Mouse (Mus musculus) thymus, postnatal 36 days (tissue): ENCODE results near the gene Efemp2.

Experiments used
- DNase-seq, 2 experiments: peaks; one replicate each; pipeline ENCODE4 v3.0.0; 2022; ENCODE audit warnings: mixed read lengths in 2 of 2

Efemp2 gene

GRCm38 (mm10) chr19:5480016-5480415 is 6.3 kb downstream of the Efemp2 start:
- no peak for DNase-seq

DNA sequence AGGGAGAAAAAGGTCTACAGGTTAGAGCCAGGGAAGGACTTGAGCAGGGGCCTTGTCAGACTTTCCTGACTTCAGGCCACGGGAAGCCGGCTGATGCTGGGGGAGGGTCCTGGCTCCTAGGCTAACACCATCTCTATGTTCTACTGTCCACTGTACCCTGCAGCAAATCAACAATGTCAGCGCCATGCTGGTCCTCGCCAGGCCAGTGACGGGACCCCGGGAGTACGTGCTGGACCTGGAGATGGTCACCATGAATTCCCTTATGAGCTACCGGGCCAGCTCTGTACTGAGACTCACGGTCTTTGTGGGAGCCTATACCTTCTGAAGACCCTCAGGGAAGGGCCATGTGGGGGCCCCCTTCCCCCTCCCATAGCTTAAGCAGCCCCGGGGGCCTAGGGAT is 7.6 kb downstream of the Efemp2 start:
- DNase-seq = no peak

DNA sequence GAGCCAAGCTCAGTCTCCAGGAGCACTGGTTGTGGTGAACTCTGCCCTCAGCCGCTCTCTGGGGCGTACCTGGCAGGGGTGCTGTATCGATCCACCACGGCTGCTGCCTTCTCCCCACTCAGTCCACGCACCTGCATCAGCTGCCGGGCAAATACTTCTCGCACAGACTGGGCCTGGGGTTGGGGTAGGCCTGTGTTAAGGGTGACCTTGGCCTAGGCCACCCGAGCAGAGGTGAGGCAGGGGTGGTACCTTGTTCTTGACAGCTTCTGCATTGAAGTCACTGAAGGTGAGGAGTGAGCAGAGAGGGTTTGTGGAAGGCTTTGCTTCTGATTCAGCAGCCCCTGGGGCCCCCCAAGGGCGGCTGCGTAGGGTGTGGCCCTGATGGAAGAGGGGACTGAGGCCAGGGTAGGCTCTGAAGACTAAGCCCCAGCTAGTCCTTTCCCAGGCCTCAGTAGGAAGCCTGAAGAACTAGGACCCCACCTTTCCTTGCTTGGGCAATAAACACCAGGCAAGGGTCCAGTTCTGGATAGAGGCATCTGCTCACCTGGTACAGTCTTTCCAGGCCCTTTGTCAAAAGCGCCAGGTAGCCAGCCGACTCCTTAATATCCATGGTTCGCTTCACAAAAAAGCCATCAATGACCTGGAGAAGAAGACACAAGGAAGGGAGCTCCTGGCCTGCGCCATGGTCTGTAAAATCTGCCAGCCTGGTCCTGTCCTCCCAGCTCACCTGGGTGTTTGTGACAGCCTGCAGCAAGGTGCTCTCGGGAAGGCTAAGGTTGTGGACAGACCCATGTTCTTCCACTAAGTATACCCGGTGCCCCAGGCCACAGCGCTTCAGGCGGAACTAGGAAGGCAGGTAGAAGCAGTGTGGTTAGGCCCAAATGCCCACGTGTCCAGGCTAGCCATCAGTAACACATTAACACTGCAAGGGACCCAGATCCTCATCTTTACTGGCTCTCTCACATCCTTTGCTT is 9.9 kb downstream of the Efemp2 start:
- no peak for DNase-seq

DNA sequence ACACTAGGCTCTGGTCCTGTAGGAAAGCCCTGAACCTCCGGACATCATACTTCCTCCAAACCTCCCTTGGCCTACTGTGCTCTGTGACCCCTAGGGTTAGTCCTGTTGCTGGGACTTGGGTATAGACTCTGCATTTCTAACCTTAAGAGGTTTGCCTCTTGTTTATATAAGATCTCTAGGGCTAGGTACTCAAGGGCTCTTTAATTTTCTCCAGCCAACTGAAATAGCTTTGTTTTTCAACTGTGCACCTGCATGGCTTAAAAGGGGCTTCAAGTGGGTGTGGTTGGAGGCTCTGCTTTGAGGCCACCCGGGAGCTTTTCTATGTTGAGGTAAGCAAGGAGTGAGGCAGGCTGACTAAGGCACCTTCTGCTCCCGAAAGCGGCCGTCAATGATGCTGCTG is 10.7 kb downstream of the Efemp2 start:
- no peak for DNase-seq

DNA sequence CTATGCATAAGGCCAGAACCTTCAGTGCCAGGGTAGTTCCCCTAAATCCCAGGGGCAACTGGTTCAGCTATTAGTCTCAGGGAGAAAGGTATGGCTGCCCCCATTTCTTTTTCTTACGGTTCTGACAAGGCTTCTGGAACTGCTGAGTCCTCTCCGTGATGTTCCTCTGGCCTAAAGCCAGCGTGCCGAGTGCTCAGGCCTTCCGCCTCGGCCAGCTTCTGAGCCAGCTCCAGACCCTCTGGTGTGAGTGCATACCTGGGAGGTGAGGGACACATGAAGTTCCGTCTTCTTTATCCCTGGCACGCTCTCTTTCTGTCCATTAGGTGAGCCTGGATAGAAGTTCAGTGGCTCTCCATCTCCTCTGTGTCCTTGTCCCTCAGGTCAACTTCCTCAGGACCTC is 11.6 kb downstream of the Efemp2 start:
- DNase-seq = no peak

GRCm38 (mm10) chr19:5485821-5486220 is 12.1 kb downstream of the Efemp2 start:
- DNase-seq = no peak

- no peak for DNase-seq
Observed at GRCm38 (mm10) chr19:5486286-5486685, 12.5 kb downstream of the Efemp2 start.

GRCm38 (mm10) chr19:5486771-5487170 is 13.0 kb downstream of the Efemp2 start:
- DNase-seq = no peak

DNA sequence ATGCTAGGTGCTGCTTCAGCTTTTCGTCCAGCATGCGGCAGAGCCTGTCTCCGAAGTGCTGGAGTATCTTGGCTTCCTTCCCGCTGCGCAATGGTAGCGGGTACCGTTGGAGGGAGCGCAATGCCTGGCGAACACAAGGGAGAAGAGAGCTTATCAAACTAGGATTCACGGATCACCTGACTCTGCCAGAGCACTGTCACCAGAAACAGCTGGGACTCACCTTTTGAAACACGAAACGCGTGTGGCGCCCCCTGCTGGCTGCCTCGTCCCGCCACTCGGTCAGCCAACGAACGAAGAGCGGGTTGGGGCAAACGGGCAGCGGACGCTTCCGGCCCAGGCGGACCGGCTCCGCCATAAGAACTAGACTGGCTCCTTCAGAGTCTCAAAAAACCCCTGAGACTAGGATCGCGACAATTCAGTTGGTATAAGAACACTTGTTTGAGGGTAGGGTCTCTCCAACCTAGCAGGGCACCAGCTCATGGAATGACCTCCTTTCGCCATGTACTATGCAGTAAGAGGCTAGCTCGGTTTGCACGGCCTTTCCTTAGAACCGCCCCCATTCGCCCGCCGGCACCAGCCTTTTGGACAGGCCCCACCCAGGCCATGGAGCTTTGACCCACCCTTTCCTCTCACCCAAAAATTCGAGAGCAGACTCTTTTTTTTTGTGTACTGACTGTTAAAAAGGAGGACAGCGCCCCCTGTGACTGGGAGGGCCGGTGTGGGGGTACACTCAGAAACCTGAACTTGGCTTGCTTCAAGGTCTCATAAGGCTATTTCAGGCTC is 14.2 kb downstream of the Efemp2 start, which contains the start of gene Mus81:
Gene Mus81 (minus strand): TSS at position 635 of the 783 bp plus-strand sequence.
- DNase-seq = peak; percentile 94 to 96

DNA sequence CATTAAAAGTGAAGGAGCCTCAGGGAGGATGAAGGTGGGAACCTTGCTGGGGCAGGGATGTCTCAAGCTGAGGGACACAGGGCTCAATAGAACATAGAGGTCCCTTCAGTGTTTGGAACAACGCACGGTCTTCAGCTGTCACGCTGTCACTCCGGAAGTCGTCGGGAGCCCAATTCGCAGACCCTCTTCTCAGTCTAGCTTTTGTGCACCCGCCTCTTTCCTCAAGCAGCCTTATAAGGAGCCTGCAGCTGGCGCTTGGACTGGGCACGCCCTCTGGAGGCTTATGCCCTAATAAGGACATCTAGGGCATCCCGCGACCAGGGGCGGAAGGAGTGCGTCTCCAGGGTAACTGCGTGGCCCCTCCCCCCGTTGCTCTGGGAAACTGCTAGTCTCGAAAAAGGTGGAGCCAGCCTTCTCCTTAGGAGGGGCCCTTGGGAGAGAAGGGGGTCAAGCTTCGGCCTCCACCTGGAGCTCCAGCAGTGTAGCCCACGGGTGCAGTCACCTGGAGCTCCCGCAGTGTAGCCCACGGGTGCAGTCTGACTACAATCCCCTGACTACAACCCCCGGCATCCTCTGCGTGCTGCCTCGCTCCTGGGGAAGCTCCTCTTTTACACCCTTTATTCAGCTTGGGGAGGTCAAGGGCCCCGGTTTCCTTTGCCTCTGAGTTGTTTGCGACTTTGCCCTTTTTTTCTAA is 15.3 kb downstream of the Efemp2 start:
- peak; percentile 98 to 99 for DNase-seq

DNA sequence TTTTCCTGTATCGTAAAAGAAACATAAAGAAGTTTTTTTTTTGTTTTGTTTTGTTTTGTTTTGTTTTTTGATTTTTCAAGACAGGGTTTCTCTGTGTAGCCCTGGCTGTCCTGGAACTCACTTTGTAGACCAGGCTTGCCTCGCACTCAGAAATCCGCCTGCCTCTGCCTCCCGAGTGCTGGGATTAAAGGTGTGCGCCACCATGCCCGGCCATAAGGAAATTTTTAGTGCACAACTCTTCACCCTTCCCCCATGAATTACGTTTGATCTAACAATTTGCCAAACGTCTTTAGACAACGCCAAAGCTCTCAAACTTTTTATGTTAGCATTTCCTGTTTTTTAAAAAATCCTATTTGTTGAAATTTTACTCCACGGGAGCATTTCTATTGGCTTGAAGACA is 16.0 kb downstream of the Efemp2 start:
- peak in 1 of 2 experiments; percentile 8 for DNase-seq

- peak; percentile 95 to 98 for DNase-seq
Observed at GRCm38 (mm10) chr19:5490313-5490897, 16.7 kb downstream of the Efemp2 start, which contains the start of gene Cfl1. Gene Cfl1 (plus strand): TSS chr19:5490455.

DNA sequence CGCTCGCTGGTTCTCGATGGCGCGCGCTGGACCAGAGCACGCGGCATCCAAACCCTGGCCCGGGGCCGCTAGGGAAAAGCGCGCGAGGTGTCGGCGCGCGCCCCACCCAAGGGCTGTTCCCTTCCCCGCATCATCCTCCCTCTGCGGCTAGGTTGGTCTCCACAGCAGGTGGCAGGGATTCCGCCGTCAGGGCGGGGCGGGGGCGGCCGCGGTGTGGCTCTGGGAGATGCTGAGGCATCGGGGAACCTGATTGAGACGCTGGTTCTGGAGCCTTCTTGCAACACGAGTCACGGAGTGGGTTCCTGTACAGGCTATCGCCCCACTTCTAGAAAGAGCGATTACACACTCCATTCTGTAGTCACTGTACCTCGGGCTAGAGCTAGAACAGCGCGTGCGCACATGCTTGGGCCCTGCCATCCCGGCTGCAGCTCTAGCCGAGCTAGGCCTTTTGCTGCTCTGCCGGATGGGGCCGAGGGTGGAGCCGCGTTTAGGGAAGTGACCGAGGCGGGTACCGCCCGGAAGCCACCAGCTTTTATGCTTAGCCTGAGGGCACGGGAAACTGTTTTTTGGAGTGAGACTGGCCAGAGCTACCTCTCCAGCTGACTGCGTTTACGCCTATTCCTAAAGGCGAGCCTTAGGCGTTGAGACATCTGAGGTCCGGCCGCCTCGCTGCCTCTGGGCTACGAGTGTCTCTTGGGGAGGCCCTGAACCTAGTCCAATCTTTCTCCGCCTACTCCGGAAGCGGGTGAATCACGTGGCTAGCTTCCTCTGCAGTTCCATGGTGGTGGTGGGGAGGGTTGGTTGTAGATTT is 17.3 kb downstream of the Efemp2 start:
- DNase-seq = peak; percentile 85 to 88

DNA sequence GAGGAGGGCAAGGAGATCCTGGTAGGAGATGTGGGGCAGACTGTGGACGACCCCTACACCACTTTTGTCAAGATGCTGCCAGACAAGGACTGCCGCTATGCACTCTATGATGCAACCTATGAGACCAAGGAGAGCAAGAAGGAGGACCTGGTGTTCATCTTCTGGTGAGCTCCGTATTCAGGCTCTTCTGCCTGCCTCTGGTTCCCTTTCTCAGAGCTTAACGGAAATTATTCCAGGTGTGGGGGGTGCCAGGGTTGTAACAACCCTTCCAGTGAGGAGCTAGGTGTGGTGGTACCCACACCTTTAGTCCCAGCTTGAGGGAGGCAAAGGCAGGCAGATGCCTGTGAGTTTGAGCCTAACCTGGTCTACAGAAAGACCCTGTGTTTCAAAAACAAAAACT is 18.9 kb downstream of the Efemp2 start:
- no peak for DNase-seq

- DNase-seq = peak; percentile 3 to 38
Observed at GRCm38 (mm10) chr19:5493301-5493721, 19.6 kb downstream of the Efemp2 start.

DNA sequence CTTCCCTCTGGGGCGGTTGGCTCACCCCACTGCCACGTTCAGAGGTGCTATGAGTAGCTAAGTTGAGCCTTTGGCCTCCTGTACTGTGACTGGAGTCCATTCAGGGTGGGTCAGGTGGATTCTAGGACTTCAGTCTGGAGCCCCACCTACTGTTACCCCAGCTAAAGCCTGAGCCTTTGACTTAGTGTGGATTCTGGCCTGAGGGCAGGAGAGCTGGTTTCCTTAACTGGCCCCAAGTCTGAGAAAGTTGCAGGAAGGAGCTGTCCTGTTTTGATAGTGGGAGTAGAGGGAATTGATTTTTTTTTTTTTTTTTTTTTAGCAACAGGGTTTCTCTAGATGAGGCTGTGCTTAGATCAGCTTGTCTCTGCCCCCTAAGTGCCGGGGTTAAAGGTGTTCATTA is 20.6 kb downstream of the Efemp2 start:
- DNase-seq = no peak

- DNase-seq = no peak
Observed at GRCm38 (mm10) chr19:5495353-5496051, 21.7 kb downstream of the Efemp2 start.

- no peak for DNase-seq
Observed at GRCm38 (mm10) chr19:5496052-5496370, 22.3 kb downstream of the Efemp2 start.

- no peak for DNase-seq
Observed at GRCm38 (mm10) chr19:5500330-5500875, 26.6 kb downstream of the Efemp2 start.

DNA sequence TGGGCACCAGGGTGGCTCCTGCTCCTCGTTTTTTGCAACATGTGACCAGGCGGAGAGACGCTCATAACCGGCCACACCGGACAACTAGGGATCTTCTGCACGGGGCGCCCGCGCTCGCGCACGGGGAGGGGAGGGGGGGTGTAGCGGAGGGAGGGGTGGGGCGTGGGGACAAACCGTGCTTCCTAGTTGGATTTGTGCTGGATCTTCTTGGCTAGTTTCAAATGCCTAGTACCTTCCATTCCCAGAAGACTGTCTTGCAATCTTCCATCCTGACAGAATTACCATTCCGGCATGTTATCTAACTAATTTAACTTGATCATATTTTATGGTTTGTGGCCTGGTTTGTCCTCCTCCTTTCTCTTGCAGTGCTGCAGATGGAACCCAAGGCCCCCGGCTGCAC is 29.9 kb downstream of the Efemp2 start, which contains the start of gene 1700020D05Rik:
Gene 1700020D05Rik (minus strand): TSS at position 101 of the 400 bp plus-strand sequence.
- no peak for DNase-seq
